Mouse (Mus musculus) G1E (cell line): ENCODE data around the gene Tbc1d9. TPM values are rescaled to one million over a fixed set of nuclear protein-coding genes. Genes with fewer than 3 reads are reported as not detected.

Experiments used
- ATAC-seq: 2 replicates; pipeline ENCODE4 v1.8.0; 2016; ENCODE audit warnings: mild to moderate bottlenecking; ENCODE audit not compliant: insufficient number of reproducible peaks, poor library complexity, low FRiP score, severe bottlenecking; ENCODE audit errors: extremely low read depth
- DNase-seq: peaks from one replicate; pipeline ENCODE4 v3.0.0; 2012; ENCODE audit warnings: low spot score
- H3K27me3 ChIP-seq: 2 replicates; pipeline ENCODE4 v1.6.1; 2012; ENCODE audit warnings: mild to moderate bottlenecking, low read length, inconsistent platforms; ENCODE audit not compliant: insufficient read depth
- H3K36me3 ChIP-seq: replicated peaks from 2 replicates; pipeline ENCODE3; 2012; ENCODE audit warnings: mild to moderate bottlenecking, inconsistent platforms
- H3K4me1 ChIP-seq: 2 replicates; pipeline ENCODE4 v1.6.1; 2012; ENCODE audit warnings: low read depth, low read length, inconsistent platforms, mixed read lengths; ENCODE audit not compliant: insufficient read depth
- H3K4me3 ChIP-seq: 2 replicates; pipeline ENCODE4 v1.5.1; 2012; ENCODE audit warnings: low read depth, mild to moderate bottlenecking, inconsistent platforms, low read length, moderate library complexity, mixed read lengths
- H3K9me3 ChIP-seq: replicated peaks from 2 replicates; pipeline ENCODE4 v1.6.1; 2012; ENCODE audit warnings: inconsistent platforms
- CTCF ChIP-seq: IDR thresholded peaks from 2 replicates; pipeline ENCODE4 v1.5.1; 2012; ENCODE audit warnings: low read depth, low read length, inconsistent platforms, mixed read lengths
- GATA1 ChIP-seq: IDR thresholded peaks from 2 replicates; pipeline ENCODE4 v1.6.1; 2012; ENCODE audit warnings: borderline replicate concordance, low read length, inconsistent platforms, mixed read lengths
- GATA2 ChIP-seq: IDR thresholded peaks from 2 replicates; pipeline ENCODE4 v1.6.1; 2012; ENCODE audit warnings: low read depth, low read length, inconsistent platforms, borderline replicate concordance
- POLR2AphosphoS5 ChIP-seq: IDR thresholded peaks from 2 replicates; pipeline ENCODE4 v1.6.1; 2012; ENCODE audit warnings: low read depth, low read length, inconsistent platforms; ENCODE audit not compliant: insufficient replicate concordance
- TAL1 ChIP-seq: conservative IDR thresholded peaks from 2 replicates; pipeline ENCODE4 v1.6.1; 2012; ENCODE audit warnings: low read depth, low read length, inconsistent platforms, mixed read lengths
- polyA plus RNA-seq: library from polyadenylated mRNA; stranded (reverse); fragments of >175 nt; gene quantifications from 2 replicates; pipeline ENCODE4 v1.2.3, GENCODE M21; 2012
- total RNA-seq, 2 experiments: library from RNA; stranded (forward) in 1 of 2; stranded (reverse) in 1 of 2; fragments of 200-1000 nt in 1 of 2; fragments of >200 nt in 1 of 2; fragmentation: Nextera tagmentation in 1 of 2; gene quantifications; 2 replicates each; pipeline ENCODE4 v1.2.3; 2014 to 2017

The Tbc1d9 gene
- total and polyA plus RNA-seq, 3 experiments: 0.05 TPM; not detected in 2

DNA sequence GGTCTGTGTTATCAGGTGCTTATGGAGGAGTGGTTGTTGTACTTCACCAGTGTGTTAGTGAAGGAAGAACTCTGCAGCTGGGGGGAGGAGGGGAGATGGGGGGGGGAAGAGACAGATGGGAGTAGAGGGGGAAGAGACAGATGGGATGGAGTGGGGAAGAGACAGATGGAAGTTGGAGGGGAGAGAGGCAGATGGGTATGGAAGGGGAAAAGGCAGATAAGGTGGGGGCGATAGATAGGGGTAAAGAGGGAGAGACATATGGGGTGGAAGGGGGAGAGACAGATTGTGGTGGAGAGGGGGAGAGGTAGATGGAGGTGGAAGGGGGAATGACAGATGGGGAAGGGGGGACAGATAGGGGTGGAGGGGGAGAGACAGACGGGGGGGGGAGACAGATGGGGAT lies 11.6 kb downstream of the Tbc1d9 start:
- Histone ChIP-seq H3K36me3 (no peaks in the 10 kb centered on the region), H3K4me1 (no peaks in the 10 kb centered on the region), H3K9me3 (no peaks in the 10 kb centered on the region), H3K4me3 (no peak overlapping the region), H3K27me3 (0 out of 2 replicates have a peak, but pooled peaks cover 3% of the 10 kb centered on the region)
- DNase-seq (no peak), ATAC-seq (no peak)
- no peak for TF ChIP-seq POLR2AphosphoS5
- TF ChIP-seq CTCF: no peak
- no peak for TF ChIP-seq GATA2
- TF ChIP-seq GATA1: no peak
- no peak for TF ChIP-seq TAL1

DNA sequence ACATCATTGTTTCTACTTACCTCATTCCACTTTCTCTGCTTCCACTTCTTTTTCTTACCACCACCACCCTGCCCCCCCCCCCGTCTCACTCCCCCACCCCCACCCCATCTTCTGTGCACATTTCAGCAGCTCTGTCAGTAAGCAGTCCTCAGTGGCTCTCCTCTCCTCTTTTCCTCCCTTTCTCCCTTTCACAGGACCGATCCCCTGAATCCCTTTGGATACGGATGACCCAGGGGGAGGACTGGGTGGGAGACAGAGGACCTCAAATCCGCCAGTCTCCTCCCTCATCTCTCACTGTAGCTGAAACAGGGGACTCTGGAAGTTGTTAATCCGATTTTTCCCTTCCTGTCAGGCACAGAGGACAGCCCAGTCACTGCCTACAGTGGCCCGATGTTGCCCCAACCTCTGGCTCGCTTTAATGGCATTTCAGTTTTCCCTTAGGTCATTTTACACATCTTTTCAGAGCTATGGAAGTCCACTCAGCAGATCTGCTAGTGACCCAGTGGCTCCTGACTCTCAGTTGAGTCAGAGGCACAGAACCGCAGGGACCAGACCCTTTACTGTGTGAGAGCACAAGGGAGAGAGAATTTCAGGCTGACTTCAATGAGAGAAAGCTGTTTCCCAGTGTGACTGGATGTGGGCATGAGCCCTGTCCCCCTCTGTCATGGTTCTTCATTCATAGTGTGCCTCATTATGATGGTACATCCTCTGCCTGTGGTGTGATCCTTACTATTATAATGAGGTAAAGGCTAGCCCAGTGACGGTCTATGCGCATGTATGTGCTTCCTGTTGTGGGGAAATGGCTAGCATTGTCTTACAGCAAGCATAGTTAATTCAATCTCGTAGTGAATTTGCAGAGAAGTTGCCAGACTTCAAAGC lies 12.4 kb downstream of the Tbc1d9 start:
- Histone ChIP-seq H3K27me3 (0 out of 2 replicates have a peak, but pooled peaks cover 3% of the 10 kb centered on the region), H3K4me1 (no peaks in the 10 kb centered on the region), H3K9me3 (no peaks in the 10 kb centered on the region), H3K4me3 (no peak overlapping the region), H3K36me3 (no peaks in the 10 kb centered on the region)
- ATAC-seq: no peak
- no peak for DNase-seq
- TF ChIP-seq CTCF (no peak), TAL1 (no peak), POLR2AphosphoS5 (no peak), GATA2 (no peak), GATA1 (no peak)

DNA sequence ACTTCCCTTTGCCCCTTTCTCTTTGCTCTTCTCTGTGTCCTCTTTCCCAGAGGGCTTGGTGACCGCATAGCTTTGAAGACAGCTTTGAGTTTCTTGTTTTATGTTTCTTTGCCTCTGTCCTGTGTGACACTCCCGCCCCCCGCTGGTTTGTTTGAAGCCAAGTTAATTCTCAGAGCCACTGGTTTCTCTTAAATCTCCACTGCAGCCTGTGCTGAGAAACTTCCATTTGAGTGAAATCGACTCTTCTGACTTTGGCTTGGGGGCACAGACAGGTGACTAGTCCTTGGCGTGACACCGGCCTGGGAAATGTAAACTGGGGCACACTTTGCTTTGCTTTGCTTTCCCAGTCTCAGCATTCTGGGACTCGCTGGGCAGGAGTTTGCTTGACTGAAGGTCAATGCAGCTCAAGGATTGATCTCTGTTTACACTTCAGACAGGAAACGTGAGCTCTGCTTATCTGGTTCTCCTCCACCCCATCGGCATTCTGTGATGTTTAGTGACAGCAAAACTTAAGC lies 13.1 kb downstream of the Tbc1d9 start:
- H3K4me3 ChIP-seq: no peak overlapping the region
- H3K27me3 ChIP-seq: 0 out of 2 replicates have a peak, but pooled peaks cover 3% of the 10 kb centered on the region
- H3K36me3 ChIP-seq: no peaks in the 10 kb centered on the region
- H3K9me3 ChIP-seq: no peaks in the 10 kb centered on the region
- H3K4me1 ChIP-seq: no peaks in the 10 kb centered on the region
- no peak for DNase-seq
- no peak for TF ChIP-seq CTCF
- TF ChIP-seq POLR2AphosphoS5: no peak
- TF ChIP-seq TAL1: no peak
- TF ChIP-seq GATA1: no peak
- no peak for TF ChIP-seq GATA2
- no peak for ATAC-seq

DNA sequence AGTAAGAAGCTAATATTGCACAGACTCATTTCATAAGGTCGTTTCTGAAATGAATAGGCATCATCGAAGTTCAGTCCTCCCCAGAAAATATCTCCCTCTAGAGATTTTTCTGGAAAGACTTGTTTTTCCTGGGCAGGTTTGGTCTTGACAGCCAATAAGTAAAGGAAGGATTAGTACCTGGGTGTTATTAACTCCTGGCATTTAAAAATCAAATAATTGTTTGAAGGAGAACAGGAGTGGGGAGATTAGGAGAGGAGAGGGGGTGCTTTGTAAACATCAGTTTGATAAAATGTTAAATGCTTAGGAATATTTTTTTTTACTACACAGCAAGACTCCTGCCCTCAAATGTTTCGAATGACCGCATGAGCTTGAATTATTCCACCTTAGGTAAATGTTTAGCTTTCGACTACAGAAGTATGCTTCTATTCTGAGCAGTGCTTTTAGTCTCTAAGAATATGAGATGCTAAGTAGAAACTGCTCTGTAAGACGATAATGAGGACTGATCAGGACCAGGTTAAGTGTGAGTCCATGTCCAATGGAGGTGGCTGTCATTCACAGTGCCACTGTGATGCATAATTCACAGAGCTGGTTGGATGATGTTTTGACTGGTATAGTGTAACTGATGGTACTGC lies 16.8 kb downstream of the Tbc1d9 start:
- no peak for ATAC-seq
- Histone ChIP-seq H3K4me1 (no peaks in the 10 kb centered on the region), H3K27me3 (peaks cover 3% of the 10 kb centered on the region; the same call in 1 of the 2 replicates), H3K9me3 (no peaks in the 10 kb centered on the region), H3K36me3 (no peaks in the 10 kb centered on the region), H3K4me3 (no peak overlapping the region)
- TF ChIP-seq POLR2AphosphoS5 (no peak), TAL1 (no peak), GATA2 (no peak), CTCF (no peak), GATA1 (no peak)
- no peak for DNase-seq

DNA sequence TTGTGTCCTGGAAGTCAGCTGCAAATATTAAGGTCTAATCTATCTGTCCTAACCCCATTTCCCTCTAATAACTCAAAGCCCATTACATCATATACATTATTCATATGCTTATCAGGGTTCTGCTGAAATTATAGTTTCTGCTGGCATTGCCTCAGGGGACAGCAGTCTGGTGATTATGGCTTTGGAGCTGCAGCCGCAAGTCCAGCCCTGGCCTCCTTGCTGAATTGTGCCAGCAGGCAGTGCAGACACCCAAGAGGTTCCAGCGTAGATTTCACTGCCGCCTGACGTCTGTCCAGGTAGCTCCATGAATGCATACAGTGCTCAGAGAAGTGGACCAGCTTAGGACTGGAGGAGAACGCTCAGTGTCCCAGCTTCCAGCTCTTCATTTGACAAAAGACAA lies 17.6 kb downstream of the Tbc1d9 start:
- Histone ChIP-seq H3K4me1 (no peaks in the 10 kb centered on the region), H3K36me3 (no peaks in the 10 kb centered on the region), H3K4me3 (no peak overlapping the region), H3K9me3 (no peaks in the 10 kb centered on the region), H3K27me3 (peaks cover 3% of the 10 kb centered on the region; the same call in 1 of the 2 replicates)
- TF ChIP-seq GATA2 (no peak), POLR2AphosphoS5 (no peak), CTCF (no peak), GATA1 (no peak), TAL1 (no peak)
- DNase-seq (no peak), ATAC-seq (no peak)

DNA sequence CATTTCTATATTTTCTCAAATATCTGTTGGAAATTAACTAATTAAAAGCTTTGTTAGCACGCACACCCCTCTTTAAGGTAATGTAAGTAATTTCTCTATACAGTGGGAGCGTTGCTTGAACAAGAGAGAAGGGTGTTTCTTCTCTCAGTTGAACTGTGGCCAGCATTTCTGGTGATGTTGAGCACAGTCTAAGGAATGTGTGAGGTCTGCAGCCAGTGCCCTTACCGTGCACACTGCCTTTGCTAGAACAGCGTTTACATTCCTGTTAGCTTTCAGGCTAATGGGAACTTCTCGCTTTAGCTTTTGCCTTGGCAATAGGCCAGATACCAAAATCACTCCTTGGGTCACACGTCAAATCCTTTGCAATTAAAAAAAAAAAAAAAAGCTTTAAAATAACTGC lies 21.2 kb downstream of the Tbc1d9 start:
- H3K4me3 ChIP-seq: no peak overlapping the region
- H3K36me3 ChIP-seq: no peaks in the 10 kb centered on the region
- no peaks in the 10 kb centered on the region for H3K9me3 ChIP-seq
- H3K27me3 ChIP-seq: peaks cover 3% of the 10 kb centered on the region
- DNase-seq (no peak), ATAC-seq (no peak)
- H3K4me1 ChIP-seq: no peaks in the 10 kb centered on the region
- no peak for TF ChIP-seq GATA1
- no peak for TF ChIP-seq POLR2AphosphoS5
- no peak for TF ChIP-seq GATA2
- TF ChIP-seq CTCF: no peak
- no peak for TF ChIP-seq TAL1
